Mouse (Mus musculus): Measurements from ENCODE around the gene Leng8. TPM values are rescaled to one million over a fixed set of nuclear protein-coding genes. Genes with fewer than 3 reads are reported as not detected.
"Not testable (repeated sequence)": the region's sequence is repeated elsewhere in the genome, so short reads cannot be mapped to it uniquely, and the experiment has no call there.

The Leng8 gene
- total RNA-seq, 1 experiment from 2014 or later, result 26.6 TPM

- peak; percentile 23 for ATAC-seq (replicated peaks; ENCODE audit: low read depth, poor library complexity, severe bottlenecking)
Measured at GRCm38 (mm10) chr7:4145552-4146190, 8.8 kb downstream of the Leng8 start.

- ATAC-seq (replicated peaks; ENCODE audit: low read depth, poor library complexity, severe bottlenecking), result no peak
Measured at GRCm38 (mm10) chr7:4146241-4147180, 9.7 kb downstream of the Leng8 start.

- ATAC-seq (replicated peaks; ENCODE audit: low read depth, poor library complexity, severe bottlenecking), result no peak
Measured at GRCm38 (mm10) chr7:4147371-4147770, 10.5 kb downstream of the Leng8 start.

DNA sequence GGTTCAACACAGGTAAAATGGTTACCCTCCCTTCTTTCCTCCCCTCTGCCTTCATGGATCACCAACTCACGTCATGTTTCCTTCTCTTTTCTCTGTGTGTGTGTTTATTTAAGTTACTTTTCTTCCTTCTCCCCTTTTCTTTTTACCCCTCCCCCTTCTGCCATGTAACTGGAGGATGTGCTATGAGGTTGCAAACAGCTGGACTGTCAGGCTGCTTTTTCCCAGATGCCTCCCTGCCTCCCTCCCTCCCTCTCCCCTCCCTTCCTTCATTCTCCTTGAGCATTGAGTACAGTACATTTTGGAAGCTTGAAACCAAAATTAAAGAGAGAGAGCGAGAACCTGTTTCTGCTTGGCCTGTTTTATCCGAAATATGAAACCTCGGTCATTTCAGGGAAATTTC lies 11.0 kb downstream of the Leng8 start:
- no peak for ATAC-seq (replicated peaks; ENCODE audit: low read depth, poor library complexity, severe bottlenecking)

GRCm38 (mm10) chr7:4148341-4149208 lies 11.7 kb downstream of the Leng8 start:
- ATAC-seq (replicated peaks; ENCODE audit: low read depth, poor library complexity, severe bottlenecking), result no peak; the same call in 1 of the 2 replicates

DNA sequence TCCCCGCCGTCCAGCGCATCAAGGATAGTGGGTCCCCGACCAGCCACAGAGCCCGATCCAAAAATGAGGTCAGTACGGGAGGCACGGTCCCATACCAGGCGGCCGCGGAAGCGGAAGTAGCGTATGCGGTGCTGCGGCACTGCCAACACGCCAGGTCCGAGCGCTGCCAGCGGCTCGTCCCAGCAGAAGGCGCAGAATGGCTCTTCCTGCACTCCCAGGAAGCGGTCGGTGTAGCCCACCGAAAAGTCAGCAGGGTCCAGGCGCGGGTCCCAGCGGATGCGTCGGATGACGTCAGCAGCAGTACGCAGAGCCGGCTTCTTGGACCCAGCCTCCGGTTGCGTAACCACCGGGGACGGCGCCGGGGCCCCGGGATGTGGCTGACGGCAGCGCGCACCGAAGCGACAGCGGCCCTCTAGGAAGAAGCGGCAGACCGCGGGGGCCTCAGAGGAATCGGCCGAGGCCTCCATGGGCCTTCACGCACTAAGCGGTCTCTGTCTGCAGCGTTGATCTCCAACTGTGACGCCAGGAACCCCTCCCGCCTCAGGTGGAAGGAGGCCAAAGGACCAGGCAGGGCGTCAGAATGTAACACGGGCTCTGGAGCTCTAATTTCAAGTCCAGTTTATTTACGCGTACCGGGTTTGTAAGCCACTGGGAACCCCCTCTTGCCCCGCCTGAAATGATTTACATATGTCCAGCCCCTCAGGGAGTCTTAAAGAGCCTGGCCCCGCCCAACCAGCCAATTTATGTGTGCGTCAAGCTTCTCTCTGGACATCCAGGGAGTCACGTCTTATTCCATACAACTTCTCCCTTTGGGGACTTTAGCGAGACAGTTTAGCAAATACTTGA lies 12.6 kb downstream of the Leng8 start:
- ATAC-seq (replicated peaks; ENCODE audit: low read depth, poor library complexity, severe bottlenecking), result peak; percentile 59

DNA sequence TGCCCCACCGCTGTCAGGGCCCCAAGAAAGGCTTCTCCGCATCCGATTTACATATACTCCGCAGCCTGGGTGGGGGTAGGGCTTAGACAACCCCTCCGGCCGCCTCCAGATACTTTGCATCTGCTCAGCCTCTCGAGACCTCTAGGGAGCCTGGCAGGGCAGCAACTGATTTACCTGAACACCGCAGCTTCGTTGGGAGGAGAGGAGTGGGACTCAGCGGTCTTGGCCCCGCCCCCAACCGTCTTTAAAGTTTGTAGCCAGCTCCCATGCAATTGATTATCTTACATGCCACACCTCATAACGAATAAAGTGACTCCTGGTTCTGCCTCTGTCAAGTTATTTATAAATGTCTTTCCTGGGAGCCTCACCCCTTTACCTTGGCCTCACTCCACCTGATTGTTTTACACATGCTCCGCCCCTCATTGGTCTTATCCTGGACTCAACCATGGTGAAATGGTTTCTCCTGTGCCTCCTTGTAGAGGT lies 13.3 kb downstream of the Leng8 start, which contains the start of gene Leng9:
Gene Leng9, minus strand, starts transcription at position 316 of the 483 bp plus-strand sequence.
- peak; percentile 6 for ATAC-seq (replicated peaks; ENCODE audit: low read depth, poor library complexity, severe bottlenecking)

DNA sequence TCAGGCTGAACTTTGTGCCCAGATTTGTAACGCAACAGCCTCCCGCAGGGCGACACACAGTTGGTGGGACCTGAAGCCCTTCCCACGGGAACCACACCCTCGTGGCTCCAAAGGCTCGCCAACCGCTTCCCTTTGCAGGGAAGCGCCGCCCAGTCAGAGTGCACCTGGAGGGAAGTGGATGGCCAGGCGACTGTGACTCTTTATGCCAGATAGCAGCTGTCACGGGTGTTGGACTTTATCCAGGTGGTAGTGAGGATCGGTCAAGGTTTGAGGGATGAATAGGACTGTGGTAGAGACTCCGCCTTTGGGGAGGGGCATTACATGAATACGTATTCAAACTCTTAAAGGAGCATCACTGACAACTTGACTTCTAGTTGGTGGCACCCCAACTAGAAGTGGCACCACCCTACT lies 14.0 kb downstream of the Leng8 start:
- peak; percentile 23 for ATAC-seq (replicated peaks; ENCODE audit: low read depth, poor library complexity, severe bottlenecking)

DNA sequence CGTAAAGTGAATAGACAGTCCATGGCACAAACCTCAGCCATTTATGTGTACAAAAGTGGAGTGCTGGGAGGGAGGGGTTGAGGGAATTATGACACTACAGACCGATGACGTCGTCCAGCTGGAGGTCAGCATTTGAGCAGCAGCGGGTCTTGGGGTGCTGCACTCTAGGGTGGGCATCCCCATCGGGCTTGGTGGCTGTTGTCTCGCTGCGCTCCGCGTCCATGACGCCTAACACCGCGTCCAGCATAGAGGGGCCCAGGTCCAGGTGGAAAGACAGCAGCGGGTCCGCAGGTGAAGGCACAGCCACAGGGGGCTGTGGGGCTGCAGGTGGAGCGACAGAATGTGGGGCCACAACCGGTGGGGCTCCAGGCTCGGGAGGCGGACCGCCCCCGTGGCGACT lies 14.4 kb downstream of the Leng8 start:
- ATAC-seq (replicated peaks; ENCODE audit: low read depth, poor library complexity, severe bottlenecking), result no peak

DNA sequence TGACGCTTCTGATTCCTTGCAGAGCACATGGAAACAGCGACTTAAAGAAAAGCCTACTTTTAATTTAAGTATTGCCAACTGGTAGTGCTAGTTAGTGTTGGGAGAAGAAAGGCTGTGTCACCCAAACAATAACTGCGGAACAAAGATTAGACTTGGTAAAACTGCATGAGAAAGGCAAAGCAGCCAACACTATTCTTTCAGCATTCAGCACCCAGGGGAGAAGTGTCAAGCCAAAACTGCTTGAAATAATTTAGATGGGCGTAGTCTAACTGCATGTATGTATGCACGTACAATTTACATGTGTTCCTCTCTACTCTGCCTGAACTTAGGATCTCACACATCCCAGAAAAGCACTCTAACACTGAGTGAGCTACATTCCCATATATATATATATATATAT lies 17.5 kb downstream of the Leng8 start:
- ATAC-seq (replicated peaks; ENCODE audit: low read depth, poor library complexity, severe bottlenecking), result no peak

DNA sequence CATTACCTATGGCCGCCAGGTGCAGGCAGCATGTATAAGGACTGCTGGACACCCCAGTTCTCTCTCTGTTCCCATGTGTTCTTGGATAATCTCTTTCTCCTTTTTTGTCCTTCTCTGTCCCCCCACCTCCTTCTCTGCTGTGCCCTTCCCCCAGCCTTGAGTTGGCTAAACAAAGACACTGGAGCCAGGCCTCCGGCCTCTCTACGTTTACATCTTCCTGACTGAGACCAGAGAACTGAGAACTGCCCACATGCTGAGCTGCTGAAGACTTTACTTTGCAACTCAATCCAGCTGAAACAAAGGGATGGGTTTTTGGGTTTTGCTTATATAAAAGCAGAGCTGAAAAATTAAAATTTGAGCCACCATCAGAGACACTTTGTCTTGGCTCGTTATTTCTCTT lies 18.1 kb downstream of the Leng8 start:
- no peak for ATAC-seq (replicated peaks; ENCODE audit: low read depth, poor library complexity, severe bottlenecking)

DNA sequence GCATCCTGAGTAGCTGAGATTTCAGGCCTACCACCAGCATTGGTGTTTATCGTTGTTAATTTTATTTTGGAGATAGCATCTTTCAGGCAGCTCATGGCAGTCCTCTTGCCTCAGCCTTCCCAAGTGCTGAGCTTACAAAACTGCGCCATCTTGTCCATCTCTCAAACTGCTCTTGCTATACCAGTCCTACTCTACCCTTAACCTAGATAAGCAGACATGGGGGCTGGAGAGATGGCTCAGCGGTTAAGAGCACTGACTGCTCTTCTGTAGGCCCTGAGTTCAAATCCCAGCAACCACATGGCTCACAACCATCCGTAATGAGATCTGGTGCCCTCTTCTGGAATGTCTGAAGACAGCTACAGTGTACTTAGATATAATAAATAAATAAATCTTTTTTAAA lies 24.8 kb downstream of the Leng8 start:
- ATAC-seq (replicated peaks; ENCODE audit: low read depth, poor library complexity, severe bottlenecking), result not testable (repeated sequence)

DNA sequence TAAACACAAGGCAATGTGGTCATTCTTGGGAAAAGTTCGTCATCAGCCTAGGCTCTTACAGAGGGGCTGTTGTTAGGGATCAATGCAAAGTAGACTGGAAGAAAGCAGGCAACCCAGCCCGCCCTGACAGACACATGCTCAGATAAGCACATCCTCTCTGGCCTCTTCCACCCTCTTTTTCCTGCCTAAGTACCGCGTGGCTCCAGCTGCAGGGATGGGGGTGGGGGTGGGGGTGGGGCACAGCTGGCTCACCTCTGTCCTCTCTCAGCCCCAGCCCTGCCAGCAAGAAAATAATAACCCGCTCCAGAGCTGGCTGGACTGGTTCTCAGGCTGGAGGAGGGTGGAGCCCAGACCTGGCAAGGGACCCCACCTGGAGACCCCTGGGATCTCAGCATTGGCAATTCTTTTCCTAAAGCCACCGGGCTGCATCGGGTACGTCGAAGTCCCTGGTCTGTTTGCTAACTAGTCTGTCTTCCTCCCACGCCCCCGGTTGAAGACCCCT lies 26.8 kb downstream of the Leng8 start:
- ATAC-seq (replicated peaks; ENCODE audit: low read depth, poor library complexity, severe bottlenecking), result peak; percentile 47; the same call in 1 of the 2 replicates

DNA sequence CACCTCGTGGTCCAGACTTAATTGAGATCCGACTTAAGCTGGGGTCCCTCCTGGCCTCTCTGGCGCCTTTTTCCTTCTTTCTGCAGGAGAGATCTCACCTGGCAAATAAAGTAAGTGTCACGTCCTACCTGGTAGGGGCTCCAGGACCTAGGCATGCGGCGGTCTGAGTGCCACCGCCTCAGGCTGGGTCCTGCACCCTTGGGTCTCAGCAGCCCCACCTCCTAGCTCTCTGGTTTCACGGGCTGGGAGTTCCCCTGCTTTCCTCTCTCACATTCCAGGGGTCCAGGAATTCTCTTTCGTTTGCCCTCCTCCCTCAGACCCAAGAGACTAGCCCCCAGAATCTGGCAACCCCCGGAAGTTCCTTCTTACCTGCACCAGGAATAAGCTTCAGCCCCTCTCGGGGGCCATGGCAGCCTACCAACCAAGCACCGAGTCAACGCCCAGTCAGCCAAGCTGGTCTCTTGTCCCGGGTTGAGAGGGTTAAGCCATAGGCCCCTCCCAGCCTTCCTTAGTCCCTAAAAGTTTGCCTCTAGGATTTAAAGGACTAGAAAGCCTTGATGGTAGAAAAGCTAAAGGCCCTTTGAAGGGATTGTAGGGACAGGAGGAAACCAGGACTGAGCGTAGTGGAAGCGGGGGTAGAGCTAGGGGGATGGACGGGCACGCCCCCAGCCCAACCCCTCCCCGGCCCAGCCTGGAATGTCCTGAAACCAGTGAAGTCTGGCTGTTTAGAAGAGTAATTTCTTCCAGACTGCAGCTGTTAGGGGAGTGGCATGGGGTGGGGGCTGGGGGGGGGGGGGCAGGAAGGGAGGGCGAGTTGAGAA lies 27.5 kb downstream of the Leng8 start, which contains the start of gene Cdc42ep5:
Gene Cdc42ep5, minus strand, starts transcription at position 771 of the 821 bp plus-strand sequence.
- ATAC-seq (replicated peaks; ENCODE audit: low read depth, poor library complexity, severe bottlenecking), result 0 out of 2 replicates have a peak, but pooled peaks have one; percentile 25

DNA sequence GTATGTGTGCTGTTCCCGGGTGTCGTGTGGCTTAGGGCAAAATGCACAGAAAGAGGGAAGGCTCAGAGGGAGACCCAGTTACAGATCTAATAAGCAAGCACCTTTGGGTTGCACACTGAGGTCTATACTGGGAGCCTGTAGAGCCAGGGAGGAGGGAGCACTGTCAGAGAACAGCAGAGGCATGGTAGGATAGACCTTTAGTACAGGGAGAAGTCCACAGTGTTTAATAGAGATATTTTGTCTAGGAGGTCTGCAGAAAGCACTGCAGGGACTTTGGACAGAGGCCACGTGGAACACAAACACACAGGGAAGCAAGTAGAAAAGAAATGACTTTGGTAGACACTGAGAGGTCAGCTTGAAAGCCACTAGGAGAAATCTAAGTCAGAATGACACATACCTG lies 28.4 kb downstream of the Leng8 start:
- no peak for ATAC-seq (replicated peaks; ENCODE audit: low read depth, poor library complexity, severe bottlenecking)

GRCm38 (mm10) chr7:4167098-4167497 lies 30.3 kb downstream of the Leng8 start:
- no peak for ATAC-seq (replicated peaks; ENCODE audit: low read depth, poor library complexity, severe bottlenecking)

DNA sequence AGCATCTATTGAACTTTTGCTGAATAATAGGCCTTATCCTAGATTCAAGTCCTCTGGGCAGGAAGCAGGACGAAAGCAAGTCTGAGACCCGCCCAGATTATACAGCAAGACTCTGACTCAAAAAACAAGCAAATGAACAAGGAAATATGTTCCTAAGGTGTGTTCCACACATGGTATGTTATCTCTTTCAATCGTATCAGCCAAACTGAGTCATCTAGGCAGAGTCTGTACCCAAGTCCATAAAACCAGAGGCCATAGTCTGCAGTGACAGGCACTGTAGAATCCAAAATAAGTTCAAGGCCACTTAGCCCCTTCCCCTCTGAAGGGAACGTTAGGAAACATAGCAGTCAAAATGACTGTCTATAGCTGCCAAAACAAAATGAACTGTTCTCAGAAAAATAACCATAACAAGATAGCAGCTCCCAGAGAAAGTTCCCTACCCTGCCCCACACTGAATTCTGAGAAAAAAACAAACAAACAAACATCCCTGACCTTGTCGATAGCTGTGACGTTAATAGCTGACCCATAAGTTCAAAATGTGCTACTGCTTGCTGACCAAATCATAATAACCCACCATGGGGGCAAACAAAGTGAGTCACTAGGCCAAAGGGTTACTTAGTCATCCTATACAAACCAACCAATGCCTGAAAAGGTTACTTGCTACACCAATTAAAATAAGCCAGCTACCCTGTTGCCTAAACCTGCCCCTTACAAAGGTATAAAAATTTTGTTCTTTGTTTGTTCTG lies 33.5 kb downstream of the Leng8 start:
- ATAC-seq (replicated peaks; ENCODE audit: low read depth, poor library complexity, severe bottlenecking), result no peak
